Mouse (Mus musculus) ES-Bruce4 (cell line): Measurements from ENCODE around the gene Cbx1.

Experiments
- CTCF ChIP-seq: IDR thresholded peaks from one replicate; pipeline ENCODE4 v1.8.1; 2011; ENCODE audit warnings: low read depth, low read length
- POLR2A ChIP-seq: IDR thresholded peaks from one replicate; pipeline ENCODE4 v1.8.1; 2011; ENCODE audit warnings: low read length; ENCODE audit not compliant: insufficient read depth

- TF ChIP-seq CTCF (no peak), POLR2A (no peak)
These were observed 45.9 kb upstream of the Cbx1 start for GRCm38 (mm10) chr11:96743000-96743399.
